Mouse (Mus musculus): ENCODE results near the gene Tha1. TPM values are rescaled to one million over a fixed set of nuclear protein-coding genes. Genes with fewer than 3 reads are reported as not detected.

The Tha1 gene
- polyA plus RNA-seq, 1 experiment from 2014 or later, result 2.6 TPM

DNA sequence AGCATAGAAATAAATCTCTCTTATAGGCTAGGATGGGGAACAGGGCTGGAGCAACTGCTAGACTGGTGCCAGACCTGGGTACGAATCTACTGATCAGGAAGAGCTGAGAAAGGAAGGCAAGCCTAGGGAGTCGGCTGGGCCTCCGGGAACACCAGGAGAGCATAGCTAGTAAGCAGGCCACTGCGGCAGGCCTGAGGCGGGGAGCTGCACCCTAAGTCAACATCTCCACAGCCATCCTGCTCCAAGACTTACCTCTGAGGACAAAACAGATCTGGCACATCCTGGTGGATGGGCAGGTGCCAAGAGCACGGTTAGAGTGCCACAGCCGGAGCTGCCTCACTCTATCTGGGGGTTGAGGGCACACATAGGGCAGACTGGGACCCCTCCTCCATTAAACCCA is 53.1 kb downstream of the Tha1 start:
- Histone ChIP-seq H3K9ac (ENCODE audit: low read depth, low read length) (no peak overlapping the region), H3K27me3 (ENCODE audit: control insufficient read depth, insufficient read depth, low read depth, low read length) (no peaks in the 10 kb centered on the region), H3K4me3 (ENCODE audit: low read depth, low read length) (no peak overlapping the region), H3K4me1 (ENCODE audit: control insufficient read depth, low read depth, low read length) (peaks cover 25% of the 10 kb centered on the region), H3K9me3 (replicated peaks; ENCODE audit: control insufficient read depth, low read length) (no peaks in the 10 kb centered on the region), H3K4me2 (ENCODE audit: low read depth, low read length) (no peak overlapping the region), H3K36me3 (ENCODE audit: control insufficient read depth, insufficient read depth) (peaks cover 65% of the 10 kb centered on the region), H3K27ac (ENCODE audit: low read length) (no peak overlapping the region)
- WGBS (ENCODE audit: insufficient replicate concordance), result 92% methylated on average over 7 of the region's 7 CpGs
- ATAC-seq (ENCODE audit: low read depth), result no peak

DNA sequence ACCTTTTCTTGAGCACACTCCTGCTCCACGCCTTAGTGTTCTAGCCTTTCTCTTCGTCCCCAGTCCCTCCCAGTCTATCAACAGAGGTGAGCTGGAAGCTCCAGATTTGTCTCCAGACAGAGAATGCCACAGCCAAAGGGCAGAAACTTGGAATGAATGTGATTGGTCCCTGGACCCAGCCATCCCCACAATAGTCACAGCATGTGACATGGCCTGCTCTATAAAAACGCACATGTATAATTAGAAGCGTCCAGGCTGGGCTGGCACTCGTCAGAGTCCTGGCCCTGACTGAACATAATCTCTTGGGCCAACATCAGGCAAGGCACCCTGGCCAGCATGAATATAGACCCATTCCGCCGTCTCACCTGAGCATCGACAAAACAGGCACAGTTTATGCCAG is 54.2 kb downstream of the Tha1 start:
- no peak for ATAC-seq (ENCODE audit: low read depth)
- H3K4me1 ChIP-seq (ENCODE audit: control insufficient read depth, low read depth, low read length), result peaks cover 24% of the 10 kb centered on the region

More for the DNA sequence above, 54.2 kb downstream of the Tha1 start:
- no peaks in the 10 kb centered on the region for H3K9me3 ChIP-seq (replicated peaks; ENCODE audit: control insufficient read depth, low read length)
- 76% methylated on average over 8 of the region's 8 CpGs for WGBS (ENCODE audit: insufficient replicate concordance)
- no peak overlapping the region for H3K9ac ChIP-seq (ENCODE audit: low read depth, low read length)
- H3K4me2 ChIP-seq (ENCODE audit: low read depth, low read length), result no peak overlapping the region
- H3K4me3 ChIP-seq (ENCODE audit: low read depth, low read length), result no peak overlapping the region
- no peaks in the 10 kb centered on the region for H3K27me3 ChIP-seq (ENCODE audit: control insufficient read depth, insufficient read depth, low read depth, low read length)
- peaks cover 75% of the 10 kb centered on the region for H3K36me3 ChIP-seq (ENCODE audit: control insufficient read depth, insufficient read depth)
- H3K27ac ChIP-seq (ENCODE audit: low read length), result no peak overlapping the region

Other genes starting within 250 kb of the Tha1 start
- 2.1 and 2.4 TPM in 2 replicates for gene Tnrc6c, start 219.2 kb downstream of the Tha1 start, polyA plus RNA-seq (2015; fragmentation: Nextera tagmentation; extraction: Ambion mirVana)
- gene Tmc8, start 91.4 kb downstream of the Tha1 start, polyA plus RNA-seq (2015; fragmentation: Nextera tagmentation; extraction: Ambion mirVana), result 16.0 and 16.3 TPM in 2 replicates
- 45.6 and 46.2 TPM in 2 replicates for gene Tmc6, start 91.3 kb downstream of the Tha1 start, polyA plus RNA-seq (2015; fragmentation: Nextera tagmentation; extraction: Ambion mirVana)
- gene 6030468B19Rik, start 75.8 kb downstream of the Tha1 start, polyA plus RNA-seq (2015; fragmentation: Nextera tagmentation; extraction: Ambion mirVana), result 74.2 and 77.0 TPM in 2 replicates
- 0.38 and 0.64 TPM in 2 replicates for gene Gm20708, start 63.8 kb downstream of the Tha1 start, polyA plus RNA-seq (2015; fragmentation: Nextera tagmentation; extraction: Ambion mirVana)
- gene Syngr2, start 63.8 kb downstream of the Tha1 start, polyA plus RNA-seq (2015; fragmentation: Nextera tagmentation; extraction: Ambion mirVana), result 48.6 and 55.5 TPM in 2 replicates
- gene Afmid, start 47.6 kb downstream of the Tha1 start, polyA plus RNA-seq (2015; fragmentation: Nextera tagmentation; extraction: Ambion mirVana), result 14.6 and 15.4 TPM in 2 replicates
- 120 and 127 TPM in 2 replicates for gene Tk1, start 47.4 kb downstream of the Tha1 start, polyA plus RNA-seq (2015; fragmentation: Nextera tagmentation; extraction: Ambion mirVana)
- 298 and 327 TPM in 2 replicates for gene Birc5, start 24.2 kb downstream of the Tha1 start, polyA plus RNA-seq (2015; fragmentation: Nextera tagmentation; extraction: Ambion mirVana)
- gene Tmem235, start 12.7 kb downstream of the Tha1 start, polyA plus RNA-seq (2015; fragmentation: Nextera tagmentation; extraction: Ambion mirVana), result not detected in 2 replicates
- 6.1 and 6.7 TPM in 2 replicates for gene Socs3, start 96.6 kb upstream of the Tha1 start, polyA plus RNA-seq (2015; fragmentation: Nextera tagmentation; extraction: Ambion mirVana)
- 13.5 and 13.7 TPM in 2 replicates for gene Pgs1, start 112.8 kb upstream of the Tha1 start, polyA plus RNA-seq (2015; fragmentation: Nextera tagmentation; extraction: Ambion mirVana)